Mouse (Mus musculus) retina, embryonic 14.5 days (tissue): Measurements from ENCODE around the gene Ddo.
A peak's percentile ranks its signal among the peaks of the same experiment; 100 is the strongest.

Experiments used
- DNase-seq: peaks from one replicate; pipeline ENCODE4 v3.0.0-alpha.2; 2015; ENCODE audit warnings: low spot score

The Ddo gene

GRCm38 (mm10) chr10:40665270-40665669 is 35.5 kb downstream of the Ddo start:
- DNase-seq: no peak

DNA sequence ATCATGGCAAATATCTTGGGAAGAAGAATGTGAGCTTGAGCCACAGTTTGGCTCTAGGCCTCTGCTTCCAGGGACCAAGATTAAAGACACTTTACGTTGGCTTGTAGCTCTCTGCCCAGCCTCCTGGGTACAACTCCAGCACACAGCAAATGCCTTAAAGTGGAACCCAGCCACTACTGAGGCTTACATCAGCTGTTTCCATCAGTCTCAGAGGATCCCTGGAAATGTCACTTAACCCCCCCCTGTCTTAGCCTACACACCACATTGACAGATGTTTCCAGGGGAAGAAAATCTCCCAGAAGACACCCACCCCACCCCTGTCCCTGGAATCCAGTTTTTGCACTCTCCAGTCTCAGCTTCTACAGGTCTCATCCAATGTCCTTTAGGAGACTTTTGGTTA is 37.1 kb downstream of the Ddo start:
- DNase-seq: no peak

DNA sequence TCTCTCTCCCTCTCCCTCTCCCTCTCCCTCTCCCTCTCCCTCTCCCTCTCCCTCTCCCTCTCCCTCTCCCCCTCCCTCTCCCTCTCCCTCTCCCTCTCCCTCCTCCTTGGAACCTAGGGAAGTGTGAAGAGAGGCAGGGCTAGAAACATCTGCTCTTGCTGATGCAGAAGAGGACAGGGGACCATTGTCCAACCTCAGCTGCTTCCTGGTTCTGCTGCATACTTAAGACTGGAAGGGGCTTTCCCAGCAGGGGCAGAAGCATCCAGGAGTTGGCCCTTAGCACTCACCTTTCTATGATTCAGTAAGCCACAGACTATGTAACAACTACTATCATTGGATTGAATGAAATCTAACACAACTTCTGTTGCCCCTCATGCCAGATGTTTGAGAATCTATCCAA is 38.8 kb downstream of the Ddo start:
- DNase-seq: no peak

- DNase-seq: no peak
Measured at GRCm38 (mm10) chr10:40672587-40673296, 42.9 kb downstream of the Ddo start.

GRCm38 (mm10) chr10:40673297-40673665 is 43.5 kb downstream of the Ddo start:
- DNase-seq: no peak

DNA sequence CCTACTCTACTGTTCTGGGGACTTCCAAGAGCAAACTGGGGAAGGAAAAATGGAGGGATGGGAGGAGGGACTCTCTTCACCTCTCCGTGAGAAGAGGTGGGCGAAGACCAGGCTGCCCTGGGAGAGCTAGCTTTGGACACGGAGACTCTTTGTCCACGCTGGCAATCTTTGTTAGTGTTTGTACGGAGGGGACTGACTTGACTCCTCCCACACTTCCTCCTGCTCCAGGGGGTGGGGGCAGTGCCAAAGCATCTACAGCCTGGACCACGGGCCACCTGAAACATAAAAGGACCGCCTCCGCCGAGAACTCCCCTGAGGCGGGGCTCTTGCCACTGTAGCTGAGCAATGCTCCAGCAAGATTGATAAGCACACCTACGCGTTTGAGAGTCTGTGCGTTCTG is 44.3 kb downstream of the Ddo start:
- DNase-seq: peak; percentile 22

DNA sequence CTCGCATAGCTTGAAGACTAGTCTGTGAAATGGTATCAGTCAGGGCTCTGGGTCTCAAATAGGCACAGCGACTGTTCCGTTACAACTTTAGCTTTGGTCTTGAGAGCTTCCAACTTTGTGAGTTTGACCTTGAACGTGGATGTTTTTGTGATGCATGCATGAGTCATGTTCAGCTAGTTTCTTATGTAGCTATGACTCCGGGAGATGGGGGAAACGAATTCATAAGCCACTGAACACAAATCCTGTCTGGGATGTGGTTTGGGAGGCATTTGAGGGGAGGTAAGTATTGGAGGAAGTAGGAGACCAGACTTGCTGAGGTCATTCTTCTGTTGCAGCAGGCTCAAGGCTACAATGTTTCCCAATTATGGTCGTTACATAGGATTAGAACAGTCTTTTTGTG is 46.1 kb downstream of the Ddo start:
- DNase-seq: no peak

DNA sequence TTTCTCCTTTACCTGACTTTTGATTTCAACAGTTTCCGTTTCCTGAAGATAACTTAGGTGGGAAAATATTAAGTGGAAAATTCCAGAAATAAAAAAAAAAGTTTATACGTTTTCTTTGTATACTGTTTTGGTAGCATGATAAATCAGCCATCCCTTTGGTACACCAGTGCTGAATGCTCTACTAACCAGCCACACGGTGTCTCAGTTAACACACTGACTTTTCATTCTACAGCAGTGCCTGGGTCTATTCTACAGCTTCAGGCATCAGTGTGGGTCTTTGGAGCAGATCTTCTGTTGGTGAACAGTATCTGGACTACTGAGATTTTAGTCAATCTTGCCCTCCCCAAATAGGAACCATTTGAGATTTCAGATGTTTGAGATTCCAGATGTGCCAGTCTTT is 48.7 kb downstream of the Ddo start:
- DNase-seq: no peak

DNA sequence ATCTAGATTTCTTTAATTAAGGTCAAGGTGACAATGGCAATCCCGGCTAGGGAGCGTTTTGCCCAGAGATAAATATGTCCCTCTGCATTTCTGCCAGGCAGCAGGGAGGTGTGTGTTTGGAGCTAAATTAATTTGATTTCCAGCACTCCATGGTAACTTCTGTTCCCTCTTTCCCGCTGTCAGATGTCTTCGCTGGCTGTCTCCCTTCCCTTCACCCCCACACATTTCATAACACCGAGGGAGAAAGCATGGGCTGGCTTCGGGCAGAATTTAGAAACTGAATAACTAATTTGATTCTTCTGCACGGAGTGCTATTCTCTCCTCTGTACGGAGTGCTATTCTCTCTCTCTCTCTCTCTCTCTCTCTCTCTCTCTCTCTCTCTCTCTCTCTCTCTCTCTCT is 52.7 kb downstream of the Ddo start:
- DNase-seq: peak; percentile 8

DNA sequence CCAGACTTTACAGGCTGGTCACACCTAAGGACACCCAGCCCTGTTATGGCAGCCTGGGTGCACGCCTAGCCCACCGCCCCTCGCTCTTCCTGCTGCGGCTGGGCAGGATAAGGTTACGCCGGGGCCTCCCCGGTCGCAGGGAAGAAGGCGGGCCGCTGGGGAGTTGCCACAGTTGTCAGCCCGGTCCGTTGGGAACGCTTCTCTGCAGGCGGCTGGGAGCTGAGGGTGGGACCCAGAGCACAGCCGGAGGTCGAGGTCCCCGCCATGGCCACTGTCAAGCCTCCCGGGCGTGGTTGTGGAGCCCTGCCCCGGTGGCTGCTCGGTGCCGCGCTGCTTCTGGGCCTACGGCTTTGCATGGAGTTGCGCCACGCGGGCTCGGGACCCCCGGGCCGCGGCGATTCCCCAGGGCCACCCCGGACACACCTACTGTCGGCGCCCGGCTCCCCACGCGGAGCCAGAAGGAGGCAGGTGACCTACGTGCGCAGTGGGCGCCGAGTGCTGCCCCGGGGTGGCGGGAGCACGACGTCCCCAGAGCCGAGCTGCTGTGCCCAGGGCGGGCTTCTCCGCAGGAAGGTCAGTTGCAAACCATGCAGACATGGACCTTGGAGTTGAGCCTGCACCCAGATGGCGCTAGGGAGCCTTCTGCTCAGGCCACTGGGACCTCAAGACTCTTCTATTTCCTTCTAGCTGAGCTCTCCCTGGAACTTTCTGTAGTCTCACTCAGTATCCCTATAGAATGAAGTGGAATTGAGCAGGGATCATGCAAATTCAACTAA is 53.5 kb downstream of the Ddo start, which contains the start of gene Mettl24:
Mettl24 (plus strand) TSS at position 191 of the 776 bp plus-strand sequence.
- DNase-seq: peak; percentile 82

DNA sequence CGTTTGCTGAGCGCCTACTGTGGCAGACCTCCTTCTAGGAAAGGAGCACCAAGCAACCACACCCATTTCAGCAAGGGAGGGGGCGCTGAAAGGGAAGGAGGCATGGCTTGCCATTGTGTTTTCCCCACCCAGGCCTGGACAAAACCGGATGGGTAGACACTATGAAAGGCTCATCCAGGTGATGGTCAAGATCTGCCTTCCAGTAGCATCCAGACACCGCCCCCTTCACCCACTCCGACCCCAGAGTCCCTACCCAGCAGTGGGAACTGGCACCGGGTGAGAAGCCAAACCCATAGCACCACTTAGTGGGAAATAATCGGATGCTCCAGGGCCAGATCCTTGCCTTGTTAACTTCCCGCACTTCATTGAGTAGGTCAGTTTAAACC is 54.0 kb downstream of the Ddo start:
- no peak for DNase-seq

GRCm38 (mm10) chr10:40684326-40684725 is 54.5 kb downstream of the Ddo start:
- no peak for DNase-seq

GRCm38 (mm10) chr10:40685641-40686040 is 55.8 kb downstream of the Ddo start:
- DNase-seq: no peak

DNA sequence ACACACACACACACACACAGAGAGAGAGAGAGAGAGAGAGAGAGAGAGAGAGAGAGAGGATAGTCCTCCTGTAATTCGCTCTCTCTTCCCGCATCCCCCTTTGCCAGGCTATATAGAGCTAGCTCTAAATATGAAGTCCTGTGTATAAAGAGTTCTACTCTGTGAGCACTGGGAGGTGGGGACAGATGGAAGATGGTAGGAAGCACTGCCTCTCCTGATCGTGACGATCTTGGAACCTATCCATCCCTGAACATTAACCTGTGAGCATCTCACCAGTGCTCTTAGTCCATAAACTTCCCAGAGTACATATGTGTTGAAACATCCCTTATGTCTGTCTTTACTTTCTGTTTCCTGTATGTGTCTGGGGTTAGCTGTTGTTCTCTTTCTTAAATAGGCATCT is 57.2 kb downstream of the Ddo start:
- DNase-seq: no peak

DNA sequence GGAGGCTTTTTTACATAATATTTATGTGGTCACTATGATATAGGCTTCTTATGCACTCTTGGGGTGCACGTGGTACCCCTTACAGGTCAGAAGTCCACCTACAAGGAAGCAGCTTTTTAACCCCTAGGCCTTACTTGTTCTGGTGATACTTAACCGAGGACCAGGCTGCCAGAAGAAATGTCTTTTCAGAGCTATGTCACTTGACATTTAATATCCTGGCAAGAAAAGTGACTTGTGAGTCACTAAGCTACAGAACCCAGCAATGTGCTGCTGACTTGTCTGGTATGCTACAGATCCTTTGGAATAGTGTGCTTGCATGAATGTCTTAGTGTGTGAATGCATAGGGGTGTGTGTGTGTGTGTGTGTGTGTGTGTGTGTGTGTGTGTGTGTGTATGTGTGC is 57.6 kb downstream of the Ddo start:
- DNase-seq: no peak

DNA sequence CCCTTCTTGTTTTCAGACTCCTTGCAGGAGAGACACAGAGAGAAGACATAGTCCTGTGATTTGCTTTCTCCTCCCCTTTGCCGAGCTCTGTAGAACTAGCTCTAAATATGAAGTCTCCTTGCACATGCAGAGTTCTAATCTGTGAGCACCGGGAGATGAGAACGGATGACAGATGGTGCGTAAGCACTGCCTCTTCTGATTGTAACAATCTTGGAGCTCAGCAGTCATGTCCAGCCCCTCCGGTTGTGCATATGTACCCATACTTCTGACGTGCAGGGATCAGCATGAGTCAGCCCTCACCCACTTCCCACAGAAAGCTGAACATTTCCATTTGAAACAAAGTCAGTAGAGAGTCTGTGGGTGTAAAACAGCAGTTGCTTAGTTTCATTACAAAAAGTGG is 58.5 kb downstream of the Ddo start:
- no peak for DNase-seq

DNA sequence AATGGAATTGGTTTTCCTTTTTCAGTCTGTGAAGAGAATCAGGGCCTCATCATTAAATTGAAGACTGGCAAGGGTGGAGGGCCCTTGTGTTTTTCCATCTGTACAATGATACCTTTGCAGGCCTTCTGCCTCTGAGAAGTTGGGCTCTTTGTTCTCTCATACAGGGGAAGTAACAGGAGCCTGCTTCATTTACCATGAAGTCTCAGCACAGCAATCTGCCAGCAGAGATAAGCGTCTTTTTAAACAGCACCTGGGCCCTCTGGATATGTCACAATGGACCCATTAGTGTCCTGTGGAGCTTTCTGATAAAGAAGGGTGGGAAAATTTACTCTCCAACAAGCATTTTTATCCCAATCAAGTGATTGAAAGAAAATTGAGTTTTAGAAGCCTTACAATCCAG is 59.1 kb downstream of the Ddo start:
- no peak for DNase-seq

DNA sequence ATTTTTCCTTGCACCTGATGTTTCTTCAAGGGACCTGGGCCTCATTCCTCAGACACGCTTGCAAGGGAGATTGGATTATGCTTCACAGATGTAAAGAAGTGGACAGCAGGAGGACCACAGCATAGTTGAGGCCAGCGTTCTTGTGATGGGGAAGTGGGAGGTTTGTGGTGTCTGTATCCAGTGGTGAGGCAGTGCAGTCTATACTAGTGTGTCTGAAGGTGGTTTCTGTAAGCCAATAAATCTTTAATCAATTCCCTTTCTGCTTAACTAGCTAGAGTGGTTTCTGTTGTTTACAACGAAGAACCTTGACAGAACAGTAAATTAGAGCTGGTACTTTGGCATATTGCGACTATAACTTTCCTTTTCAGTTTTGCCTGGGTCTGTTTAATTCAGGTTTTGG is 68.8 kb downstream of the Ddo start:
- no peak for DNase-seq

- no peak for DNase-seq
Measured at GRCm38 (mm10) chr10:40711127-40711526, 81.3 kb downstream of the Ddo start.

DNA sequence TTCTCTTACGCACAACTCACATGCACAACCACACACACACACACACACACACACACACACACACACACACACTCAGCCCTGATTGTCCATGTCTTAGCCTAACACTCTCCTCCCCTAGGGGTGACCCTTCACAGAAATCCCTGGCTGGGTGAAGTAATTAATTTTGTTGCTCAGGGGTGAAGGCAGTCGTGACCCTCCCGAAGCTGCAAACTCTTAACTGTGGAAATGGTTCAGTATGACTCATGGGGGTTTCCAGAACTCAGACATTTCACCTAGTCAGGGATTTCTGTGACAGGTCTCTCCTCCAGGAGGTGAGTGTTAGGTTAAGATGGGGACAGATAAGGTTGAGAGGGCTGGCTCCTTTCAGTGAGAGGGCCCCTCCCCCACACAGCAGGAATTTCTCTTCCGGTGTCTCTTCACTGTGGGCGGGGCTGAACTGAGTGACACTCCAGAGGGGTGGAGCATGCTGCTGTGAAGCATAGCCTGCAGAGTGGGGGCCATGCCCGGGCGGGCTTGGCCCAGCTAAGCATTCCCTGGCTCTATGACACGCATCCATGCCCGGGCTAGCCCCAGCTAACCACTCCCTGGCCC is 83.3 kb downstream of the Ddo start:
- peak; percentile 28 for DNase-seq

GRCm38 (mm10) chr10:40713829-40714228 is 84.0 kb downstream of the Ddo start:
- DNase-seq: no peak

DNA sequence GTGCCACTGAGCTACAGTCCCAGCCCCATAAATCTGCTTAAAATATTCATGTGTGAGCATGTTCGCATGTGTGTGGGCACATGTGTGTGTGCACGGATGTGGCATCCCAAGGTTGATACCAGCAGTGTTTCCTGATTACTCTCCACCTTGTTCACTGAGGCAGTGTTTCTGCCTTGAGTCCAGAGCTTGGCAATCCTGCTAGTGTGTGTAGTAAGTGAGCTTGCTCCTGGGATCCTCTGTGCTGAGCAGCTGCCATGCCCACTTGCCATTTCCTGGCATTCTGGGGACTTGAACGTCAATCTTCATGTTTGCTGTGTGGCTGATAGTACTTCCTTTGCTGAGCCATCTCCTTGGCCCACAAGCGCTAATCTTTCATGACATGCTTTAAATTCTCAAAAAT is 85.3 kb downstream of the Ddo start:
- no peak for DNase-seq

GRCm38 (mm10) chr10:40716296-40716695 is 86.5 kb downstream of the Ddo start:
- no peak for DNase-seq
